Comparison of ENCODE assay signal across 14 mouse cellular contexts in the genomic region with DNA sequence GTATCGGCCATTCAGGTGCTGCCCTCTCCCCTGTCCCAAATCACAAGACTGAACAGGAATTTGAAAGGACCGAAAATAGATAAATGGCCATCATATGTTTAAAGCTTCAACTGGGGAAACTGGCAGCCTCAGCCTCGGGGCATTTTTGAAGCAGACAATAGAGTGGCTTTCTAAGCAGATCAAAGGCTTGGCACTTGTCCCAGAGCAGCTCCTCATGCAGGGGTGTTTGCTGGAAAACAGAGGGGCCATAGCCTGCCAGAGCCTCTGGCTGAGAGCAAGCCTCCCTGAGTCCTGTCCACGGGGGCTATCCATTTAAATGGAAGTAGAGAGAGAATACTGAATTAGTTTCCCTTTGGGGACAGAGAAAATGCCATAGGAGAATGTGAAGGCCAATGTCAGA.
A peak's percentile ranks its signal among the peaks of the same experiment; 100 is the strongest.
DNase-seq lines count a peak whose midpoint lies in the region; ATAC-seq and TF ChIP-seq lines count a peak whose summit lies in the region.
"Had no signal": no experiment of that assay in that cellular context is flagged by ENCODE, and none has a peak within 500 bp of the region (broad histone marks: within the 10 kb centered on the region; RNA-seq: fewer than 3 reads in every experiment).

No protein-coding gene starts in this region.

- H3K9me3 ChIP-seq in embryonic facial prominence, embryonic 14.5 days (ENCODE audit: control insufficient read depth, low read length), result no peaks in the 10 kb centered on the region
- no peaks in the 10 kb centered on the region for H3K9me3 ChIP-seq in midbrain, embryonic 11.5 days (ENCODE audit: control insufficient read depth, low read length)
- H3K9me3 ChIP-seq in intestine, postnatal 0 days (ENCODE audit: control insufficient read depth), result no peaks in the 10 kb centered on the region
- H3K9me3 ChIP-seq: embryonic facial prominence, embryonic 15.5 days; kidney, embryonic 15.5 days; liver, embryonic 12.5 days had no signal

- H3K36me3 ChIP-seq in embryonic facial prominence, embryonic 14.5 days (ENCODE audit: control insufficient read depth, insufficient read depth, low read length), result no peaks in the 10 kb centered on the region
- no peaks in the 10 kb centered on the region for H3K36me3 ChIP-seq in midbrain, embryonic 11.5 days (ENCODE audit: control insufficient read depth, insufficient read depth, low read length)
- H3K36me3 ChIP-seq in intestine, postnatal 0 days (ENCODE audit: control insufficient read depth, insufficient read depth), result no peaks in the 10 kb centered on the region
- H3K36me3 ChIP-seq: embryonic facial prominence, embryonic 15.5 days; kidney, embryonic 15.5 days; liver, embryonic 12.5 days had no signal

- no peak for ATAC-seq in embryonic facial prominence, embryonic 14.5 days (ENCODE audit: low read depth)
- ATAC-seq in midbrain, embryonic 11.5 days (ENCODE audit: low FRiP score), result no peak
- ATAC-seq in intestine, postnatal 0 days, result no peak
- ATAC-seq: liver, embryonic 12.5 days had no signal

- 10% methylated on average over 4 of the region's 4 CpGs for WGBS in embryonic facial prominence, embryonic 14.5 days
- WGBS in midbrain, embryonic 11.5 days, result 16% methylated on average over 4 of the region's 4 CpGs
- WGBS in intestine, postnatal 0 days, result 46% methylated on average over 4 of the region's 4 CpGs

- DNase-seq in layer of hippocampus, postnatal 10 days (ENCODE audit: low spot score in 2 of 2), result peak; percentile 11 to 14
- no peak for DNase-seq in layer of hippocampus, postnatal 36 days
- peak; percentile 28 for DNase-seq in brain, embryonic 18.5 days (ENCODE audit: low read depth, low spot score)
- peak; percentile 72 for DNase-seq in embryonic facial prominence, embryonic 14.5 days (ENCODE audit: low spot score)
- DNase-seq in midbrain, embryonic 11.5 days (ENCODE audit: low spot score, missing footprints), result peak; percentile 86
- no peak for DNase-seq in heart, adult 8-10 months (ENCODE audit: low spot score)
- no peak for DNase-seq in natural killer cell, adult 2 months (ENCODE audit: low spot score in 2 of 2)
- DNase-seq: gastrocnemius, postnatal 14 days; heart, postnatal 36 days had no signal

- H3K27me3 ChIP-seq in embryonic facial prominence, embryonic 14.5 days (replicated peaks; ENCODE audit: control insufficient read depth, insufficient read depth, low read length), result no peaks in the 10 kb centered on the region
- H3K27me3 ChIP-seq in midbrain, embryonic 11.5 days (ENCODE audit: control insufficient read depth, insufficient read depth, low read length), result no peaks in the 10 kb centered on the region
- no peaks in the 10 kb centered on the region for H3K27me3 ChIP-seq in intestine, postnatal 0 days (replicated peaks; ENCODE audit: control insufficient read depth, insufficient read depth, low read length)
- H3K27me3 ChIP-seq: embryonic facial prominence, embryonic 15.5 days; kidney, embryonic 15.5 days; liver, embryonic 12.5 days had no signal

- H3K4me3 ChIP-seq in embryonic facial prominence, embryonic 14.5 days (ENCODE audit: low read depth, low read length), result no peak overlapping the region
- no peak overlapping the region for H3K4me3 ChIP-seq in midbrain, embryonic 11.5 days (ENCODE audit: low read depth, low read length)
- H3K4me3 ChIP-seq in intestine, postnatal 0 days (ENCODE audit: low read depth, low read length), result no peak overlapping the region
- H3K4me3 ChIP-seq: embryonic facial prominence, embryonic 15.5 days; kidney, embryonic 15.5 days; liver, embryonic 12.5 days had no signal

- H3K4me1 ChIP-seq in embryonic facial prominence, embryonic 14.5 days (ENCODE audit: control insufficient read depth, insufficient read depth, low read length), result no peaks in the 10 kb centered on the region
- peaks cover 4% of the 10 kb centered on the region; the same call in 1 of the 2 replicates for H3K4me1 ChIP-seq in midbrain, embryonic 11.5 days (ENCODE audit: control insufficient read depth, insufficient read depth, low read length)
- H3K4me1 ChIP-seq in intestine, postnatal 0 days (replicated peaks; ENCODE audit: control insufficient read depth, insufficient read depth, low read length), result no peaks in the 10 kb centered on the region
- H3K4me1 ChIP-seq: kidney, embryonic 15.5 days; liver, embryonic 12.5 days had no signal

- H3K9ac ChIP-seq in embryonic facial prominence, embryonic 14.5 days (ENCODE audit: low read depth, low read length), result no peak overlapping the region
- no peak overlapping the region for H3K9ac ChIP-seq in midbrain, embryonic 11.5 days (ENCODE audit: low read length)
- no peak overlapping the region for H3K9ac ChIP-seq in intestine, postnatal 0 days (ENCODE audit: low read depth, low read length)
- H3K9ac ChIP-seq: embryonic facial prominence, embryonic 15.5 days; kidney, embryonic 15.5 days; liver, embryonic 12.5 days had no signal

- H3K27ac ChIP-seq in embryonic facial prominence, embryonic 14.5 days (replicated peaks; ENCODE audit: low read depth, low read length), result no peak overlapping the region
- no peak overlapping the region for H3K27ac ChIP-seq in midbrain, embryonic 11.5 days (ENCODE audit: low read depth, low read length)
- no peak overlapping the region for H3K27ac ChIP-seq in intestine, postnatal 0 days (ENCODE audit: low read depth, low read length)
- H3K27ac ChIP-seq: embryonic facial prominence, embryonic 15.5 days; kidney, embryonic 15.5 days; liver, embryonic 12.5 days; stomach, postnatal 0 days had no signal

- H3K4me2 ChIP-seq in embryonic facial prominence, embryonic 14.5 days (ENCODE audit: low read depth, low read length), result no peak overlapping the region
- no peak overlapping the region for H3K4me2 ChIP-seq in midbrain, embryonic 11.5 days
- H3K4me2 ChIP-seq in intestine, postnatal 0 days (replicated peaks; ENCODE audit: low read depth), result no peak overlapping the region
- H3K4me2 ChIP-seq: embryonic facial prominence, embryonic 15.5 days; kidney, embryonic 15.5 days; liver, embryonic 12.5 days had no signal

- no peak for TF ChIP-seq CTCF in intestine, postnatal 0 days (IDR thresholded peaks at IDR 0.05; ENCODE audit: low read depth)

Comparison
In these comparisons a context has a peak if more than half of its experiments do, and no peak if none do; other contexts are left out.
1. DNase-seq: peak in layer of hippocampus, postnatal 10 days (2 of 2), brain, embryonic 18.5 days (single experiment), embryonic facial prominence, embryonic 14.5 days (single experiment) and midbrain, embryonic 11.5 days (single experiment); none in layer of hippocampus, postnatal 36 days (0 of 2), heart, adult 8-10 months (single experiment) and natural killer cell, adult 2 months (0 of 2).